Mouse (Mus musculus) midbrain, embryonic 10.5 days (tissue): Measurements from ENCODE around the gene Lpar5. TPM values are rescaled to one million over a fixed set of nuclear protein-coding genes. Genes with fewer than 3 reads are reported as not detected.
"Not testable (repeated sequence)": the region's sequence is repeated elsewhere in the genome, so short reads cannot be mapped to it uniquely, and the experiment has no call there.

Source experiments
- DNase-seq: peaks from one replicate; pipeline ENCODE4 v3.0.0-alpha.2; 2017; ENCODE audit warnings: low spot score
- H3K27ac ChIP-seq: fragments of 300-500 bp; sonication (generic); replicated peaks from 2 replicates; pipeline ENCODE4 v1.5.1; 2016; ENCODE audit warnings: mild to moderate bottlenecking
- H3K27me3 ChIP-seq: fragments of 300-500 bp; sonication (generic); 2 replicates; pipeline ENCODE4 v1.6.1; 2016; ENCODE audit warnings: low read depth, mild to moderate bottlenecking; ENCODE audit not compliant: poor library complexity, severe bottlenecking
- H3K36me3 ChIP-seq: fragments of 300-500 bp; sonication (generic); 2 replicates; pipeline ENCODE4 v1.6.1; 2016; ENCODE audit warnings: mild to moderate bottlenecking, moderate library complexity
- H3K4me1 ChIP-seq: fragments of 300-500 bp; sonication (generic); 2 replicates; pipeline ENCODE4 v1.6.1; 2016
- H3K4me3 ChIP-seq: fragments of 300-500 bp; sonication (generic); 2 replicates; pipeline ENCODE4 v1.5.1; 2016; ENCODE audit warnings: mild to moderate bottlenecking, moderate library complexity
- H3K9me3 ChIP-seq: fragments of 300-500 bp; sonication (generic); replicated peaks from 2 replicates; pipeline ENCODE4 v1.6.1; 2016; ENCODE audit warnings: mild to moderate bottlenecking
- WGBS: fragments of 180-500 bp; shearing (Covaris S2); methylation state at CpG from one replicate; pipeline ENCODE4 v1.1.7; 2016; 5-methylcytosine and 5-hydroxymethylcytosine counted together
- polyA plus RNA-seq: library from polyadenylated mRNA; unstranded; fragments of >200 nt; fragmentation: Nextera tagmentation; extraction: Ambion mirVana; gene quantifications from 2 replicates; pipeline ENCODE4 v1.2.1, GENCODE M21; 2016

Lpar5 gene
- polyA plus RNA-seq, 1 experiment from 2014 or later, result 0.16 TPM

GRCm38 (mm10) chr6:125062511-125062910, 5.2 kb upstream of the Lpar5 start:
- no peaks in the 10 kb centered on the region for H3K36me3 ChIP-seq
- no peak for DNase-seq
- H3K9me3 ChIP-seq, result no peaks in the 10 kb centered on the region
- no peak overlapping the region for H3K4me3 ChIP-seq
- H3K27ac ChIP-seq, result no peak overlapping the region
- WGBS, result 84% methylated on average over 5 of the region's 5 CpGs
- no peaks in the 10 kb centered on the region for H3K27me3 ChIP-seq
- H3K4me1 ChIP-seq, result peaks cover 14% of the 10 kb centered on the region

- H3K4me3 ChIP-seq, result no peak overlapping the region
- no peaks in the 10 kb centered on the region for H3K27me3 ChIP-seq
- H3K9me3 ChIP-seq, result no peaks in the 10 kb centered on the region
- H3K4me1 ChIP-seq, result peaks cover 14% of the 10 kb centered on the region
- 90% methylated on average over 6 of the region's 6 CpGs for whole genome bisulfite sequencing
- DNase-seq, result no peak
- H3K27ac ChIP-seq, result no peak overlapping the region
- no peaks in the 10 kb centered on the region for H3K36me3 ChIP-seq
Observed at GRCm38 (mm10) chr6:125063906-125064305, 3.8 kb upstream of the Lpar5 start.

DNA sequence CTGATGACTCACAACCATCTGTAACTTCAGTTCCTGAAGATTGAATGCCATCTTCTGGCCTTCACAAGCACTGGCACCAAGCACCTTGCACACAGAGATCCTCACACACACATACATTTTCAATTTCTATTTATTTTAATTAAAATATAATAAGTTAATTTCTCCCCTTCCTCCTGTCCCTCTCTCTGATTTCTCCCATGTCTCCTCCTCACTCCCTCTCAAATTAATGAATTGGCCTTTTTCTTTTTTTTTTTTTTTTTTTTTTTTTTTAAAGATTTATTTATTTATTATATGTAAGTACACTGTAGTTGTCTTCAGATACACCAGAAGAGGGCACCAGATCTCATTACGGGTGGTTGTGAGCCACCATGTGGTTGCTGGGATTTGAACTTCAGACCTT, 2.5 kb upstream of the Lpar5 start:
- not testable (repeated sequence) for H3K27me3 ChIP-seq, H3K4me3 ChIP-seq, H3K9me3 ChIP-seq, H3K27ac ChIP-seq, H3K36me3 ChIP-seq, DNase-seq
- peaks cover 14% of the 10 kb centered on the region for H3K4me1 ChIP-seq
- 80% methylated on average over 1 of the region's 1 CpGs for WGBS

DNA sequence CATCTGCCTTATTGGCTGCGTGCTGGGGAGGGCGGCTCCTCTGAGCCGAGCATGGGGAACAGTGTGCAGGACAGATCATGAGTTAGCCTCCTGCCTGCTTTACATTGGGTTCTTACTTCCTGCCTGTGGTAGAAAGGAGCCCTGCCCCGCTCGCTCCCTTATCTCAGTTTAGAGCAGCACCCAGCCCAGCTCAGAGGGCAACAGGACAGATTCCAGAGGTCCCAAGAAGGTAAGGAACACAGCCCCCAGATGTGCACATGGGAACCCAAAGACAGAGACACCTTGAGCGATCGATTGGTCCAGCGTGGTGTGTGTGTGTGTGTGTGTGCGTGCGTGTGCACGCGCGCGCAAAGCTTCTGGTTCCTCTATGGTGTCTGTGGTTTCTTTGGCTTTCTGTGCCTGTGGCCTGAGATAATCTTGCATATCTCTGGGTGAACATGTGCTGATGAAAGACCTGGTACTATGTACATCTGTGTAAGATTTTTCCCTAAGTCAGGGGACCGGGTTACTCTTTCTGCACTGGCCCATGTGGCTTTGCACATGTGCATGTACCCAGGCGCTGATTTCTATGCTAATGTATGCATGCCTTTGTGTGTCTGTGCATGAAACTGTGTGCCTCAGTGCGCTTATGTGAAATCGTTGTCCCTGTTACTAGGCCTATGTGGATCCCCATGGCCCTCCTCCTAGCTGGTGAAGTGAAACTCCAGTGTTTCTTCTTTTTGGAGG, 3.6 kb downstream of the Lpar5 start:
- no peak for DNase-seq
- Histone ChIP-seq H3K4me1 (peaks cover 13% of the 10 kb centered on the region), H3K27ac (peak overlapping the region; percentile 79), H3K4me3 (no peak overlapping the region), H3K9me3 (no peaks in the 10 kb centered on the region), H3K36me3 (no peaks in the 10 kb centered on the region), H3K27me3 (no peaks in the 10 kb centered on the region)
- WGBS, result 90% methylated on average over 18 of the region's 18 CpGs

DNA sequence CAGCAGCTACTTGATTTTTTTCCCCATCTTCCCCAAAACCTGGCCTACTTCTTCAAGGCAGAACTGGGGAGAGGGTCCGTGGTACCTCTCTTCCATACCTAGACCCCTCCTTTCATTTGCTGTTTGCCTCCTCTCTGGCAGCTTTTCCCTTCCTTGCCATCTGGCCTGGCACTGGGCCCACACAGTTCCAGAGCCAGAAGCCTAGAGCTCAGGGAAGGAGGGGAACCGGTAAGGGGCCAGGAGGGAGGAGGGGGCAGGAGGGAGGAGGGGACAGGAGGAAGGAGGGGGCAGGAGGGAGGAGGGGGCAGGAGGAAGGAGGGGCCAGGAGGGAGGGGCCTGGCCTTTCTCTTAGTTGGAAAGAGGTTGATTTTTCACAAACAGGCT, 4.2 kb downstream of the Lpar5 start:
- Histone ChIP-seq H3K27me3 (no peaks in the 10 kb centered on the region), H3K36me3 (no peaks in the 10 kb centered on the region), H3K9me3 (no peaks in the 10 kb centered on the region), H3K4me3 (no peak overlapping the region), H3K27ac (peak overlapping the region; percentile 79), H3K4me1 (peaks cover 13% of the 10 kb centered on the region)
- WGBS, result 24% methylated on average over 2 of the region's 2 CpGs
- DNase-seq, result no peak

DNA sequence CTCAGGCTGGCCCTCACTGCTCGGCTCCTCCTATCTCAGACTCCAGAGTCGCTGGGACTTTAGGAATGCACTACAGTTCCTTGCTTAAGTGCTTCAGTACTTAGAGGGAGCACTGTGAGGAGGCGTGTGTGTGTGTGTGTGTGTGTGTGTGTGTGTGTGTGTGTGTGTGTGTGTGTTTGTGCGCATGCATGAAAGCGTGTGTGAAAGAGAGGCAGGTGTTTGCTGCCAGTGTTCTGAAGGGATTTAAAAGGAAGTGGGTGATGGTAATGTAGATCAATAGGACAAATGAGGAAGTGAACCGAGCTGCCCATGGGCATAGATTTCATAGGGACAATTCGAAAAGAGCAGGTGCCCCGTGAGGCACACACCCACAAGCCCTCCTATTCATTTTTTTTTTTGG, 6.1 kb downstream of the Lpar5 start:
- Histone ChIP-seq H3K4me1 (peaks cover 13% of the 10 kb centered on the region), H3K4me3 (no peak overlapping the region), H3K27ac (no peak overlapping the region), H3K9me3 (no peaks in the 10 kb centered on the region), H3K36me3 (no peaks in the 10 kb centered on the region), H3K27me3 (no peaks in the 10 kb centered on the region)
- 73% methylated on average over 8 of the region's 8 CpGs for WGBS
- DNase-seq, result no peak

GRCm38 (mm10) chr6:125081394-125081793, 13.7 kb downstream of the Lpar5 start:
- H3K36me3 ChIP-seq, result no peaks in the 10 kb centered on the region
- peak overlapping the region; percentile 88 for H3K27ac ChIP-seq
- 26% methylated on average over 25 of the region's 25 CpGs for WGBS
- peak overlapping the region; percentile 57 for H3K4me3 ChIP-seq
- H3K9me3 ChIP-seq, result no peaks in the 10 kb centered on the region
- DNase-seq, result no peak
- H3K27me3 ChIP-seq, result peaks cover 28% of the 10 kb centered on the region
- H3K4me1 ChIP-seq, result peaks cover 26% of the 10 kb centered on the region

- peak overlapping the region; percentile 88 for H3K27ac ChIP-seq
- peak; percentile 94 for DNase-seq
- H3K27me3 ChIP-seq, result peaks cover 28% of the 10 kb centered on the region
- peak overlapping the region; percentile 57 for H3K4me3 ChIP-seq
- WGBS, result 22% methylated on average over 45 of the region's 45 CpGs
- H3K9me3 ChIP-seq, result no peaks in the 10 kb centered on the region
- peaks cover 26% of the 10 kb centered on the region for H3K4me1 ChIP-seq
- no peaks in the 10 kb centered on the region for H3K36me3 ChIP-seq
Observed at GRCm38 (mm10) chr6:125081797-125082560, 14.3 kb downstream of the Lpar5 start.

GRCm38 (mm10) chr6:125082801-125083386, 15.2 kb downstream of the Lpar5 start:
- whole genome bisulfite sequencing, result 90% methylated on average over 7 of the region's 7 CpGs
- no peak for DNase-seq
- H3K9me3 ChIP-seq, result no peaks in the 10 kb centered on the region
- 0 out of 2 replicates have a peak overlapping the region, but pooled peaks have one; percentile 49 for H3K27ac ChIP-seq
- H3K4me1 ChIP-seq, result peaks cover 28% of the 10 kb centered on the region
- no peaks in the 10 kb centered on the region for H3K36me3 ChIP-seq
- peaks cover 28% of the 10 kb centered on the region for H3K27me3 ChIP-seq
- H3K4me3 ChIP-seq, result no peak overlapping the region

- WGBS, result 9% methylated on average over 4 of the region's 4 CpGs
- H3K4me1 ChIP-seq, result peaks cover 44% of the 10 kb centered on the region
- peak overlapping the region; percentile 39; the same call in 1 of the 2 replicates for H3K27ac ChIP-seq
Observed at GRCm38 (mm10) chr6:125084424-125084823, 16.7 kb downstream of the Lpar5 start.

GRCm38 (mm10) chr6:125087937-125088336, 20.2 kb downstream of the Lpar5 start:
- DNase-seq, result no peak
- H3K9me3 ChIP-seq, result no peaks in the 10 kb centered on the region
- peak overlapping the region; percentile 95 for H3K27ac ChIP-seq
- H3K27me3 ChIP-seq, result peaks cover 6% of the 10 kb centered on the region
- peaks cover 51% of the 10 kb centered on the region for H3K4me1 ChIP-seq
- WGBS, result 72% methylated on average over 3 of the region's 3 CpGs
- H3K4me3 ChIP-seq, result 0 out of 2 replicates have a peak overlapping the region, but pooled peaks have one; percentile 50
- no peaks in the 10 kb centered on the region for H3K36me3 ChIP-seq

More at GRCm38 (mm10) chr6:125084424-125084823, 16.7 kb downstream of the Lpar5 start:
- H3K4me3 ChIP-seq, result no peak overlapping the region
- no peaks in the 10 kb centered on the region for H3K9me3 ChIP-seq
- peak; percentile 65 for DNase-seq
- no peaks in the 10 kb centered on the region for H3K36me3 ChIP-seq
- H3K27me3 ChIP-seq, result peaks cover 28% of the 10 kb centered on the region

- Histone ChIP-seq H3K36me3 (no peaks in the 10 kb centered on the region), H3K27ac (peak overlapping the region; percentile 95), H3K9me3 (no peaks in the 10 kb centered on the region), H3K4me1 (peaks cover 47% of the 10 kb centered on the region), H3K4me3 (peak overlapping the region; percentile 50), H3K27me3 (no peaks in the 10 kb centered on the region)
- DNase-seq, result peak; percentile 92
- whole genome bisulfite sequencing, result 2% methylated on average over 19 of the region's 20 CpGs
Observed at GRCm38 (mm10) chr6:125088561-125089321, 21.0 kb downstream of the Lpar5 start.
